Mouse (Mus musculus) left cerebral cortex, adult 2 months (tissue): ENCODE results near the gene R3hcc1l. TPM values are rescaled to one million over a fixed set of nuclear protein-coding genes. Genes with fewer than 3 reads are reported as not detected.

Experiments
- DNase-seq, 2 experiments: peaks; one replicate each; pipeline ENCODE4 v3.0.0; 2021 to 2022; ENCODE audit warnings: low spot score in 2 of 2, mixed read lengths in 1 of 2; ENCODE audit errors: extremely low spot score in 1 of 2
- H3K27ac ChIP-seq: fragments of 200-600 bp; 2 replicates; pipeline ENCODE4 v1.8.1; 2022
- H3K4me3 ChIP-seq: fragments of 200-600 bp; 2 replicates; pipeline ENCODE4 v1.8.1; 2022
- CTCF ChIP-seq: fragments of 200-600 bp; IDR thresholded peaks from 2 replicates; pipeline ENCODE4 v1.8.1; 2022; ENCODE audit warnings: antibody characterized with exemption, mild to moderate bottlenecking, moderate library complexity
- intact Hi-C: fragments of 180-260 bp; cut with DNase I; formaldehyde crosslinking; loops from one replicate; pipeline ENCODE4 v1.15.1; 2025
- total RNA-seq, 2 experiments: library from RNA; stranded (reverse); gene quantifications; 2 replicates each; pipeline ENCODE4 v1.2.3; 2021

The R3hcc1l gene
- total RNA-seq, 2 experiments from 2014 or later, result 24.8 to 27.5 TPM

- H3K27ac ChIP-seq, result no peak overlapping the region
- no peak for DNase-seq
- H3K4me3 ChIP-seq, result no peak overlapping the region
- intact Hi-C loops, result no loop called here
- TF ChIP-seq CTCF, result no peak
These were observed 2.9 kb upstream of the R3hcc1l start for GRCm38 (mm10) chr19:42515656-42516055.

- no peak for TF ChIP-seq CTCF
- intact Hi-C loops, result no loop called here
- H3K4me3 ChIP-seq, result no peak overlapping the region
- no peak for DNase-seq
- no peak overlapping the region for H3K27ac ChIP-seq
These were observed 2.4 kb upstream of the R3hcc1l start for GRCm38 (mm10) chr19:42516121-42516520.

GRCm38 (mm10) chr19:42517957-42518619, 471 bp upstream of the R3hcc1l start:
- H3K27ac ChIP-seq, result peak overlapping the region; percentile 95
- intact Hi-C loops, result loop anchor here (1.0 to 2.0 kb wide), 2 partner anchors 87 to 201 kb away; partner anchors contain the start of gene Crtac1
- no peak for TF ChIP-seq CTCF
- DNase-seq, result no peak
- H3K4me3 ChIP-seq, result peak overlapping the region; percentile 100

GRCm38 (mm10) chr19:42519760-42520159, 1.2 kb downstream of the R3hcc1l start:
- Histone ChIP-seq H3K27ac (no peak overlapping the region), H3K4me3 (peak overlapping the region; percentile 100)
- no peak for TF ChIP-seq CTCF
- intact Hi-C loops, result loop anchor here (2.0 kb wide), 1 partner anchor 203 kb away; no protein-coding TSS in a partner anchor
- no peak for DNase-seq

- Histone ChIP-seq H3K4me3 (no peak overlapping the region), H3K27ac (no peak overlapping the region)
- intact Hi-C loops, result no loop called here
- no peak for TF ChIP-seq CTCF
- DNase-seq, result no peak
These were observed 6.1 kb downstream of the R3hcc1l start for GRCm38 (mm10) chr19:42524703-42525102.

GRCm38 (mm10) chr19:42529992-42530437, 11.5 kb downstream of the R3hcc1l start:
- no peak for TF ChIP-seq CTCF
- Histone ChIP-seq H3K27ac (no peak overlapping the region), H3K4me3 (no peak overlapping the region)
- intact Hi-C loops, result no loop called here
- DNase-seq, result no peak

- Histone ChIP-seq H3K27ac (no peak overlapping the region), H3K4me3 (no peak overlapping the region)
- no peak for DNase-seq
- no peak for TF ChIP-seq CTCF
- intact Hi-C loops, result no loop called here
These were observed 15.9 kb downstream of the R3hcc1l start for GRCm38 (mm10) chr19:42534427-42534826.

- peak; percentile 37 for TF ChIP-seq CTCF
- Histone ChIP-seq H3K27ac (no peak overlapping the region), H3K4me3 (no peak overlapping the region)
- intact Hi-C loops, result no loop called here
- DNase-seq, result no peak
These were observed 19.0 kb downstream of the R3hcc1l start for GRCm38 (mm10) chr19:42537600-42537999.

- intact Hi-C loops, result no loop called here
- no peak for DNase-seq
- Histone ChIP-seq H3K27ac (no peak overlapping the region), H3K4me3 (no peak overlapping the region)
- TF ChIP-seq CTCF, result no peak
These were observed 20.4 kb downstream of the R3hcc1l start for GRCm38 (mm10) chr19:42538911-42539310.

GRCm38 (mm10) chr19:42539414-42540189, 21.0 kb downstream of the R3hcc1l start:
- TF ChIP-seq CTCF, result no peak
- H3K27ac ChIP-seq, result no peak overlapping the region
- H3K4me3 ChIP-seq, result no peak overlapping the region
- intact Hi-C loops, result no loop called here
- DNase-seq, result no peak

- no peak for DNase-seq
- Histone ChIP-seq H3K27ac (no peak overlapping the region), H3K4me3 (no peak overlapping the region)
- TF ChIP-seq CTCF, result no peak
- intact Hi-C loops, result no loop called here
These were observed 22.1 kb downstream of the R3hcc1l start for GRCm38 (mm10) chr19:42540649-42541048.

- no peak for TF ChIP-seq CTCF
- intact Hi-C loops, result no loop called here
- no peak overlapping the region for H3K4me3 ChIP-seq
- DNase-seq, result no peak
- H3K27ac ChIP-seq, result no peak overlapping the region
These were observed 40.1 kb downstream of the R3hcc1l start for GRCm38 (mm10) chr19:42558701-42559100.

GRCm38 (mm10) chr19:42561991-42562390, 43.4 kb downstream of the R3hcc1l start:
- no peak for TF ChIP-seq CTCF
- H3K27ac ChIP-seq, result no peak overlapping the region
- intact Hi-C loops, result no loop called here
- H3K4me3 ChIP-seq, result no peak overlapping the region
- DNase-seq, result no peak
